Mouse (Mus musculus) intestine, embryonic 14.5 days (tissue): Measurements from ENCODE around the gene Preb. TPM values are rescaled to one million over a fixed set of nuclear protein-coding genes. Genes with fewer than 3 reads are reported as not detected.

Source experiments
- ATAC-seq: fragments of 200-750 bp; cut with Nextera tagmentation; replicated peaks from 2 replicates; pipeline ENCODE4 v1.8.0; 2017; ENCODE audit warnings: low read depth, moderate number of reproducible peaks, moderate TSS enrichment, moderate library complexity; ENCODE audit not compliant: low FRiP score, low TSS enrichment
- DNase-seq: peaks from one replicate; pipeline ENCODE4 v3.0.0-alpha.2; 2018; ENCODE audit warnings: low spot score
- H3K27ac ChIP-seq: fragments of 300-500 bp; sonication (generic); 2 replicates; pipeline ENCODE4 v1.5.1; 2014; ENCODE audit warnings: low read depth, mild to moderate bottlenecking, control low read depth
- H3K27me3 ChIP-seq: fragments of 300-500 bp; sonication (generic); replicated peaks from 2 replicates; pipeline ENCODE4 v1.6.1; 2014; ENCODE audit warnings: low read length, control low read depth; ENCODE audit not compliant: control insufficient read depth, insufficient read depth
- H3K36me3 ChIP-seq: fragments of 300-500 bp; sonication (generic); 2 replicates; pipeline ENCODE4 v1.6.1; 2014; ENCODE audit warnings: low read length, control low read depth; ENCODE audit not compliant: control insufficient read depth, insufficient read depth
- H3K4me1 ChIP-seq: fragments of 300-500 bp; sonication (generic); replicated peaks from 2 replicates; pipeline ENCODE4 v1.6.1; 2014; ENCODE audit warnings: low read length, control low read depth, mixed read lengths; ENCODE audit not compliant: control insufficient read depth, insufficient read depth
- H3K4me2 ChIP-seq: fragments of 300-500 bp; sonication (generic); 2 replicates; pipeline ENCODE4 v1.6.1; 2014; ENCODE audit warnings: low read length
- H3K4me3 ChIP-seq: fragments of 300-500 bp; sonication (generic); 2 replicates; pipeline ENCODE4 v1.5.1; 2014; ENCODE audit warnings: low read depth, low read length, control low read depth, mixed read lengths
- H3K9ac ChIP-seq: fragments of 300-500 bp; sonication (generic); 2 replicates; pipeline ENCODE4 v1.6.1; 2014; ENCODE audit warnings: mild to moderate bottlenecking, low read length
- H3K9me3 ChIP-seq: fragments of 300-500 bp; sonication (generic); 2 replicates; pipeline ENCODE4 v1.6.1; 2016; ENCODE audit warnings: low read length, control low read depth; ENCODE audit not compliant: control insufficient read depth
- WGBS: fragments of 180-500 bp; shearing (Covaris S2); extraction: QIAGEN DNeasy Blood & Tissue Kit; methylation state at CpG from one replicate; pipeline ENCODE4 v1.1.7; 2014; 5-methylcytosine and 5-hydroxymethylcytosine counted together
- polyA plus RNA-seq: library from polyadenylated mRNA; unstranded; fragments of >200 nt; fragmentation: Nextera tagmentation; extraction: Ambion mirVana; gene quantifications from 2 replicates; pipeline ENCODE4 v1.2.1, GENCODE M21; 2014

Preb gene
- 110 and 119 TPM in 2 replicates for polyA plus RNA-seq

DNA sequence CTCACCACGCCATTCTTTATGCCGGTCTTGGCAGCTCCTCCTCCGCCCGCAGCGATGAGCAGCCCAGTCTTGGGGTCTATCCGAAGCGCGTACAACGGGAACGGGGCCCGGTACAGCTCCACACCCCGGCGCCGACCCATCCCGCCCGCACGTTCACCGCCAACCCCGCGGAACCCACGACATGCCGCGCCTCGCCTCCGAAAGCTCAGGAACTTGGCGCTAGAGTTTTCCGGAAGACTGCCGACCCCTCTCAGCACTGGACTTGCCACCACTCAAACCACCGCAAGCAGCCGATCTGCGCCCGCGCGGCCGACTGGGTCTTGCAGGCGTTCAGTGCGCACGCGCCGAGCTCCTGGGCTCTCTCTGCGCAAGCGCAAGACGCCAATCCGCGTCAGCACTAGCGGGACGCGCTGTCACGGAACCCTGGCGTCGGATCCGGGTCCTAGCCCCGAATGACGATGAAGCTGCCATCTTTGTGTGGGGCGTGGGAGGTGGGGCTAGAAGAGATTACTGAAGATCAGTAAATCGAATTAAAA, at the start of gene Preb:
Gene Preb (minus strand): TSS at position 396 of the 536 bp plus-strand sequence.
- Histone ChIP-seq H3K4me2 (peak within 1 kb of the TSS; percentile 82), H3K36me3 (peaks cover 22% of the 10 kb centered on the region), H3K27me3 (no peaks in the 10 kb centered on the region), H3K27ac (peak within 1 kb of the TSS; percentile 82), H3K4me3 (peak within 1 kb of the TSS; percentile 79), H3K9ac (peak within 1 kb of the TSS; percentile 80), H3K4me1 (peaks cover 17% of the 10 kb centered on the region), H3K9me3 (no peaks in the 10 kb centered on the region)
- DNase-seq (peak; percentile 97), ATAC-seq (peak; percentile 92)
- WGBS, result under 1% methylated on average over 56 of the region's 56 CpGs

- ATAC-seq, result no peak
- Histone ChIP-seq H3K4me3 (no peak overlapping the region), H3K27me3 (no peaks in the 10 kb centered on the region), H3K4me2 (no peak overlapping the region), H3K4me1 (no peaks in the 10 kb centered on the region), H3K27ac (no peak overlapping the region), H3K9me3 (no peaks in the 10 kb centered on the region), H3K9ac (no peak overlapping the region), H3K36me3 (no peaks in the 10 kb centered on the region)
- WGBS, result 7% methylated on average over 5 of the region's 5 CpGs
- peak; percentile 98 for DNase-seq
Measured at GRCm38 (mm10) chr5:31004184-31004583, 44.0 kb upstream of the Preb start.

DNA sequence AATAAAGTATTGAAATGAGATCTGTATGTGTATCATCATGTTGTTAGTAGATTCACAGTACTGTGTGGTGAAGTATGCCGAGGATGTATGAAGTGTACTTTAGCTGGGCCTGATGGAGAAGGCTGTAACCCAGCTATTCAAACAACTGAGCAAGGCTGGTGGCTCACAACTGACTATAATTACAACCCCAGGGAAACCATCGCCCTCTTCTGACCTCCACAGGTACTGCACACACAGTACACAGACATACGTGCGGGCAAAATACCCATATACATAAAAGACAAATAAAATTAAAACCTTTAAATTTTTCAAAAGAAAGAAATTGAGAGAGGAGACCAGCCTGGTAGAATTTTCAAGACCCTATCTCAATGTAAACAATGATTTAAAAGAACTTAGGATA, 41.4 kb upstream of the Preb start:
- H3K4me1 ChIP-seq, result no peaks in the 10 kb centered on the region
- H3K9ac ChIP-seq, result no peak overlapping the region
- H3K4me2 ChIP-seq, result no peak overlapping the region
- DNase-seq, result no peak
- H3K4me3 ChIP-seq, result no peak overlapping the region
- no peaks in the 10 kb centered on the region for H3K9me3 ChIP-seq
- 86% methylated on average over 4 of the region's 4 CpGs for WGBS
- no peaks in the 10 kb centered on the region for H3K36me3 ChIP-seq
- H3K27me3 ChIP-seq, result no peaks in the 10 kb centered on the region
- no peak for ATAC-seq
- H3K27ac ChIP-seq, result no peak overlapping the region

DNA sequence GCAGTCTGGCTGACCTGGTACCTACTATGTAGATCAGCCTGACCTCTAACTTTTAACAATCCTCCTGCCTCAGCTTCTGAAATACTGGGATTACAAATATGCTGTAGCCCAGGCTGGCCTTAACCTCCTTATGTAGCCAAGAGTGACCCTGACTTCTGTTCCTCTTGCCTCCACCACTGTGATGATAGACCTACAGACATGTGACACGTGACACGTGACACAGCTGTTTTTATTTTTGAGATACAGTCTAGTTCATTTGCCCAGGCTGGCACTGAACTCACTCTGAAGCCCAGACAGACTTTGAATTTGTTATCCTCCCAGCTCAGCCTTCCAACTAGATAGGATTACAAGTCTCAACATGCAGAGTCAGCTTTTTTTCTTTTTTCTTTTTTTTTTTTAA, 40.8 kb upstream of the Preb start:
- no peak overlapping the region for H3K27ac ChIP-seq

DNA sequence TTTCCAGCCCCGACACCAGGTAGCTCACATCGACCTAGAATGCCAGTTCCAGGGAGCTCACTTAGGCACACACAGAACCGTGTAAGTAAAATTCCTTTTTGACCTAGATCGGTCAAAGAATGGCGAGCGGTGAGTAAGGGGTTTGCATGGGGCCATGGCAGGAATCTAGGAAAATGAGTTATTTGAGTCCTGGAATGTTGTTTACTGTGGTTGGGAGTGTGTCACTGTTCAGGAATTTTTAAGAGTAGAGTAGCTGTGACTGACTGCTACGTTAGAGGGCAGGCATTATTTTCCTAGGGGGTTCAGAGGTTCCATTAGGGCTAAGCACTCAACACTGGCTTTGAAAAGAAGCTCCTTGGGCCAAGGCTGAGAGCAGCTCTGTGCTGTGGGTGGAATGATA, 40.0 kb upstream of the Preb start:
- H3K4me1 ChIP-seq, result no peaks in the 10 kb centered on the region
- no peak overlapping the region for H3K9ac ChIP-seq
- no peak overlapping the region for H3K4me2 ChIP-seq
- DNase-seq (no peak), ATAC-seq (no peak)
- 48% methylated on average over 7 of the region's 7 CpGs for WGBS
- H3K36me3 ChIP-seq, result no peaks in the 10 kb centered on the region
- no peak overlapping the region for H3K4me3 ChIP-seq
- no peaks in the 10 kb centered on the region for H3K9me3 ChIP-seq
- no peaks in the 10 kb centered on the region for H3K27me3 ChIP-seq
- H3K27ac ChIP-seq, result no peak overlapping the region

More for the DNA sequence above, 40.8 kb upstream of the Preb start:
- no peak overlapping the region for H3K9ac ChIP-seq
- H3K27me3 ChIP-seq, result no peaks in the 10 kb centered on the region
- DNase-seq (no peak), ATAC-seq (no peak)
- 82% methylated on average over 2 of the region's 2 CpGs for WGBS
- no peak overlapping the region for H3K4me2 ChIP-seq
- H3K4me1 ChIP-seq, result no peaks in the 10 kb centered on the region
- no peaks in the 10 kb centered on the region for H3K9me3 ChIP-seq
- no peaks in the 10 kb centered on the region for H3K36me3 ChIP-seq
- H3K4me3 ChIP-seq, result no peak overlapping the region

- Histone ChIP-seq H3K27me3 (no peaks in the 10 kb centered on the region), H3K9me3 (no peaks in the 10 kb centered on the region), H3K4me2 (no peak overlapping the region), H3K4me1 (no peaks in the 10 kb centered on the region), H3K9ac (no peak overlapping the region), H3K36me3 (no peaks in the 10 kb centered on the region), H3K4me3 (no peak overlapping the region), H3K27ac (no peak overlapping the region)
- WGBS, result 69% methylated on average over 5 of the region's 5 CpGs
- ATAC-seq (no peak), DNase-seq (no peak)
Measured at GRCm38 (mm10) chr5:30999324-30999723, 39.2 kb upstream of the Preb start.

DNA sequence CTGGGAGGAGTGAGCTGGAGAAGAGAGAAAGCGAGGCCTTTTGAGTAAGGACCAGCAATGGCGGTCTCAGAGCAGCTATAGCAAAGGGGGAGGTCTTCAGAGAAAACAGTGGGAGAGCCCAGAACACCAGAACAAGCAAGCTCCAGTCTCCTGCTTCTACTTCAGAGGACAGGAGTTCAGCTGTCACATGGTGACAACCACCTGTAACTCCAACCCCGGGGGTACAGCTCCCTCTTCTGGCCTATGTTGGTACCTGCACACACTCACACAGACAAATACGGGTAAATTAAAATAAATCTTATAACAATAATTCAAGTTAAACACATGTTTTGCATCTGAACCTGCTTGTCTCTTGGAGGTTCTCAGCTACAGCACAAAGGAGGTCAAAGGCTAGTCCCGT, 38.1 kb upstream of the Preb start:
- Histone ChIP-seq H3K4me2 (no peak overlapping the region), H3K4me1 (no peaks in the 10 kb centered on the region), H3K27ac (no peak overlapping the region), H3K9ac (no peak overlapping the region), H3K36me3 (no peaks in the 10 kb centered on the region), H3K4me3 (no peak overlapping the region), H3K9me3 (no peaks in the 10 kb centered on the region), H3K27me3 (no peaks in the 10 kb centered on the region)
- 32% methylated on average over 5 of the region's 5 CpGs for WGBS
- ATAC-seq, result no peak
- DNase-seq, result peak; percentile 75

- no peaks in the 10 kb centered on the region for H3K36me3 ChIP-seq
- H3K4me3 ChIP-seq, result no peak overlapping the region
- H3K9me3 ChIP-seq, result no peaks in the 10 kb centered on the region
- H3K27me3 ChIP-seq, result no peaks in the 10 kb centered on the region
- H3K9ac ChIP-seq, result no peak overlapping the region
- H3K4me2 ChIP-seq, result no peak overlapping the region
- no peaks in the 10 kb centered on the region for H3K4me1 ChIP-seq
- H3K27ac ChIP-seq, result no peak overlapping the region
- ATAC-seq, result no peak
- no peak for DNase-seq
- 64% methylated on average over 11 of the region's 11 CpGs for WGBS
Measured at GRCm38 (mm10) chr5:30994910-30995635, 34.9 kb upstream of the Preb start.

GRCm38 (mm10) chr5:30994074-30994473, 33.9 kb upstream of the Preb start:
- no peaks in the 10 kb centered on the region for H3K9me3 ChIP-seq
- H3K4me1 ChIP-seq, result no peaks in the 10 kb centered on the region
- H3K27ac ChIP-seq, result no peak overlapping the region
- no peaks in the 10 kb centered on the region for H3K27me3 ChIP-seq
- H3K4me3 ChIP-seq, result no peak overlapping the region
- ATAC-seq (no peak), DNase-seq (no peak)
- WGBS, result 72% methylated on average over 3 of the region's 3 CpGs
- H3K4me2 ChIP-seq, result no peak overlapping the region
- H3K36me3 ChIP-seq, result no peaks in the 10 kb centered on the region
- no peak overlapping the region for H3K9ac ChIP-seq
